Mouse (Mus musculus) adrenal gland, postnatal 4 days (tissue): ENCODE results near the gene Dclre1b. TPM values are rescaled to one million over a fixed set of nuclear protein-coding genes. Genes with fewer than 3 reads are reported as not detected.
A peak's percentile ranks its signal among the peaks of the same experiment; 100 is the strongest.

Experiments used
- DNase-seq, 2 experiments: peaks; one replicate each; pipeline ENCODE4 v3.0.0; 2021 to 2022; ENCODE audit warnings: low spot score in 2 of 2, mixed read lengths in 2 of 2
- total RNA-seq, 2 experiments: library from RNA; stranded (reverse); gene quantifications; 2 replicates each; pipeline ENCODE4 v1.2.3; 2021

The Dclre1b gene
- total RNA-seq, 2 experiments from 2014 or later, result 20.5 to 21.3 TPM

- no peak for DNase-seq
Measured at GRCm38 (mm10) chr3:103774009-103774408, 35.2 kb downstream of the Dclre1b start.

GRCm38 (mm10) chr3:103773508-103773907, 35.7 kb downstream of the Dclre1b start:
- no peak for DNase-seq

- no peak for DNase-seq
Measured at GRCm38 (mm10) chr3:103772846-103773245, 36.4 kb downstream of the Dclre1b start.

GRCm38 (mm10) chr3:103771531-103772130, 37.6 kb downstream of the Dclre1b start:
- peak in 1 of 2 experiments; percentile 39 for DNase-seq

- no peak for DNase-seq
Measured at GRCm38 (mm10) chr3:103766789-103767188, 42.5 kb downstream of the Dclre1b start.

GRCm38 (mm10) chr3:103759261-103759970, 49.8 kb downstream of the Dclre1b start:
- no peak for DNase-seq

GRCm38 (mm10) chr3:103758456-103758855, 50.8 kb downstream of the Dclre1b start:
- no peak for DNase-seq

- DNase-seq, result no peak
Measured at GRCm38 (mm10) chr3:103756920-103757319, 52.3 kb downstream of the Dclre1b start.

GRCm38 (mm10) chr3:103755351-103755750, 53.9 kb downstream of the Dclre1b start:
- no peak for DNase-seq

- no peak for DNase-seq
Measured at GRCm38 (mm10) chr3:103751558-103751957, 57.7 kb downstream of the Dclre1b start.

Other genes starting within 250 kb of the Dclre1b start
- under 1 TPM; 0.20 to 0.56 TPM for gene Syt6, start 234.2 kb downstream of the Dclre1b start, total RNA-seq
- 1 to 10 TPM in 1 of 2 experiments, under 1 TPM in 1; 0.17 to 2.9 TPM for gene Atg4a-ps, start 163.4 kb downstream of the Dclre1b start, total RNA-seq
- gene Olfml3, start 71.4 kb downstream of the Dclre1b start, total RNA-seq, result 10 to 100 TPM; 31.6 to 33.6 TPM
- not detected for gene Gm10964, start 70.1 kb downstream of the Dclre1b start, total RNA-seq
- 100 to 1,000 TPM; 126 to 134 TPM for gene Hipk1, start 17.9 kb downstream of the Dclre1b start, total RNA-seq
- 10 to 100 TPM; 18.7 to 22.1 TPM for gene Ap4b1, start 76 bp upstream of the Dclre1b start, total RNA-seq
- gene Gm43064, start 129 bp upstream of the Dclre1b start, total RNA-seq, result not detected
- under 1 TPM; 0.31 to 0.50 TPM for gene Bcl2l15, start 23.2 kb upstream of the Dclre1b start, total RNA-seq
- gene Ptpn22, start 50.4 kb upstream of the Dclre1b start, total RNA-seq, result 1 to 10 TPM; 1.1 to 1.4 TPM
- 10 to 100 TPM; 20.3 to 20.9 TPM for gene Rsbn1, start 104.7 kb upstream of the Dclre1b start, total RNA-seq
- 10 to 100 TPM; 24.3 to 28.9 TPM for gene Phtf1, start 158.7 kb upstream of the Dclre1b start, total RNA-seq